In the genomic region with DNA sequence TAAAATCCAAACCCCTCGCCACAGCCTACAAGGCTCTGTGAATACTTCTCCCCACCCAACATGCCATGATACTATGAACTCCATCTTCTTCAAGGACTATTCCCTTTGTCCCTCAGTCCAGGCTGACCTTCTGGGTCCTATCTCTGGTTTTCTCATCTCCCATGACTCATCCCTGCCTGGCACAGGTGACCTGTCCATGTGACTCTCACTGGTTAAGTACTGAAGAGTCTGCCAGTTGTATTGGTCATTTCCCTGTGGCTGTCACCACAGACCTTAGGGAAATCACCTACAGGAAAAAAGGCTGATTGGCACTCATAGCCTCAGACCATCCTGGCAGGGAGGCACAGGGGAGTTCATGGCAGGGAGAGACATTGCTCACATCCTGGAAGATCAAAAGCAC, we compare ENCODE assay signal across 12 mouse cellular contexts.
A peak's percentile ranks its signal among the peaks of the same experiment; 100 is the strongest.
DNase-seq lines count a peak whose midpoint lies in the region; ATAC-seq and TF ChIP-seq lines count a peak whose summit lies in the region.
"Had no signal": no experiment of that assay in that cellular context is flagged by ENCODE, and none has a peak within 500 bp of the region (broad histone marks: within the 10 kb centered on the region; RNA-seq: fewer than 3 reads in every experiment).

No protein-coding gene starts in this region.

- no peak overlapping the region for H3K4me2 ChIP-seq in heart, postnatal 0 days (ENCODE audit: low read depth, low read length)
- H3K4me2 ChIP-seq: liver, embryonic 13.5 days; midbrain, embryonic 15.5 days; neural tube, embryonic 15.5 days had no signal

- no peak for TF ChIP-seq CTCF in heart, postnatal 0 days (IDR thresholded peaks at IDR 0.05; ENCODE audit: low read depth)

- peak overlapping the region; percentile 28 for H3K4me3 ChIP-seq in megakaryocyte, embryonic 14.5 days (replicated peaks)
- no peak overlapping the region for H3K4me3 ChIP-seq in heart, postnatal 0 days (ENCODE audit: low read depth, low read length)
- H3K4me3 ChIP-seq: liver, embryonic 13.5 days; midbrain, embryonic 15.5 days; neural tube, embryonic 15.5 days had no signal

- H3K36me3 ChIP-seq in megakaryocyte, embryonic 14.5 days (replicated peaks; ENCODE audit: low read length) = no peaks in the 10 kb centered on the region
- H3K36me3 ChIP-seq in heart, postnatal 0 days (replicated peaks; ENCODE audit: control insufficient read depth, insufficient read depth, low read length) = no peaks in the 10 kb centered on the region
- H3K36me3 ChIP-seq: liver, embryonic 13.5 days; midbrain, embryonic 15.5 days; neural tube, embryonic 15.5 days had no signal

- H3K4me1 ChIP-seq in megakaryocyte, embryonic 14.5 days = no peaks in the 10 kb centered on the region
- H3K4me1 ChIP-seq in heart, postnatal 0 days (ENCODE audit: control insufficient read depth, insufficient read depth) = peaks cover 48% of the 10 kb centered on the region

- H3K9me3 ChIP-seq in megakaryocyte, embryonic 14.5 days = peaks cover 15% of the 10 kb centered on the region; the same call in 1 of the 2 replicates
- H3K9me3 ChIP-seq in heart, postnatal 0 days (replicated peaks; ENCODE audit: control insufficient read depth, low read length) = no peaks in the 10 kb centered on the region
- H3K9me3 ChIP-seq: liver, embryonic 13.5 days; midbrain, embryonic 15.5 days; neural tube, embryonic 15.5 days had no signal

- no peak overlapping the region for H3K9ac ChIP-seq in heart, postnatal 0 days (replicated peaks; ENCODE audit: low read depth, low read length)
- H3K9ac ChIP-seq: liver, embryonic 13.5 days; midbrain, embryonic 15.5 days; neural tube, embryonic 15.5 days had no signal

- intact Hi-C loops in heart, postnatal 14 days (cut with DNase I) = no loop called here

- 0 out of 2 replicates have a peak overlapping the region, but pooled peaks have one; percentile 11 for H3K27ac ChIP-seq in heart, postnatal 0 days (ENCODE audit: low read depth)
- H3K27ac ChIP-seq: liver, embryonic 13.5 days; midbrain, embryonic 15.5 days; neural tube, embryonic 15.5 days had no signal

- TF ChIP-seq EP300 in heart, postnatal 0 days (IDR thresholded peaks at IDR 0.05; ENCODE audit: low read depth) = no peak

- peak; percentile 94 for DNase-seq in heart, adult 11 months
- DNase-seq in heart, postnatal 14 days = no peak
- no peak for DNase-seq in heart, postnatal 0 days (ENCODE audit: low spot score)
- DNase-seq in B cell, adult 2 months = no peak
- no peak for DNase-seq in urinary bladder, postnatal 25 days (ENCODE audit: low spot score)
- DNase-seq: liver, embryonic 13.5 days; lung, postnatal 36 days had no signal

- 91% methylated on average over 1 of the region's 1 CpGs for WGBS in heart, postnatal 0 days

- no peak for ATAC-seq in megakaryocyte, adult 5-6 weeks (ENCODE audit: poor library complexity, severe bottlenecking)
- ATAC-seq in heart, postnatal 0 days (ENCODE audit: insufficient read depth, low read depth) = no peak
- ATAC-seq in monocyte, adult 5-6 weeks (replicated peaks; ENCODE audit: insufficient number of reproducible peaks, low FRiP score, low TSS enrichment, poor library complexity, severe bottlenecking) = no peak
- ATAC-seq: midbrain, embryonic 15.5 days had no signal

- no peaks in the 10 kb centered on the region for H3K27me3 ChIP-seq in megakaryocyte, embryonic 14.5 days (replicated peaks)
- no peaks in the 10 kb centered on the region for H3K27me3 ChIP-seq in heart, postnatal 0 days (ENCODE audit: control insufficient read depth, insufficient read depth, low read length)
- H3K27me3 ChIP-seq: liver, embryonic 13.5 days; midbrain, embryonic 15.5 days; neural tube, embryonic 15.5 days had no signal
